Comparison of ENCODE assay signal across 9 mouse cellular contexts in genomic region chr19:7278200-7278906, GRCm38 (mm10). TPM values are rescaled to one million over a fixed set of nuclear protein-coding genes. Genes with fewer than 3 reads are reported as not detected.
DNase-seq lines count a peak whose midpoint lies in the region; ATAC-seq and TF ChIP-seq lines count a peak whose summit lies in the region.
"Had no signal": no experiment of that assay in that cellular context is flagged by ENCODE, and none has a peak within 500 bp of the region (broad histone marks: within the 10 kb centered on the region; RNA-seq: fewer than 3 reads in every experiment).

No protein-coding gene starts in this region.

- H3K27ac ChIP-seq in forebrain, embryonic 12.5 days: peak overlapping the region; percentile 53; the same call in 1 of the 2 replicates
- H3K27ac ChIP-seq in limb, embryonic 14.5 days (replicated peaks; ENCODE audit: low read depth, low read length): no peak overlapping the region; the same call in 1 of the 2 replicates

- WGBS in forebrain, embryonic 12.5 days: 79% methylated on average over 6 of the region's 6 CpGs
- 85% methylated on average over 6 of the region's 6 CpGs for WGBS in limb, embryonic 14.5 days

- TF ChIP-seq POLR2A in limb, embryonic 14.5 days (IDR thresholded peaks at IDR 0.05; ENCODE audit: borderline replicate concordance, extremely low read depth, insufficient read depth, insufficient read length): no peak

- H3K4me3 ChIP-seq in E14TG2a.4 (replicated peaks; ENCODE audit: low read length): peak overlapping the region; percentile 29; the same call in 1 of the 2 replicates
- no peak overlapping the region for H3K4me3 ChIP-seq in forebrain, embryonic 12.5 days (replicated peaks)
- H3K4me3 ChIP-seq in limb, embryonic 14.5 days (replicated peaks; ENCODE audit: low read length): no peak overlapping the region

- no peak overlapping the region for H3K4me2 ChIP-seq in forebrain, embryonic 12.5 days
- no peak overlapping the region for H3K4me2 ChIP-seq in limb, embryonic 14.5 days (replicated peaks; ENCODE audit: low read depth, low read length, severe bottlenecking)

- H3K36me3 ChIP-seq in E14TG2a.4 (ENCODE audit: insufficient read depth, low read length): peaks cover 100% of the 10 kb centered on the region
- peaks cover 90% of the 10 kb centered on the region for H3K36me3 ChIP-seq in forebrain, embryonic 12.5 days (replicated peaks)
- H3K36me3 ChIP-seq in limb, embryonic 14.5 days (ENCODE audit: control insufficient read depth, insufficient read depth, low read length): peaks cover 99% of the 10 kb centered on the region

- peaks cover 98% of the 10 kb centered on the region for H3K4me1 ChIP-seq in E14TG2a.4 (replicated peaks; ENCODE audit: low read depth, low read length)
- H3K4me1 ChIP-seq in forebrain, embryonic 12.5 days: peaks cover 37% of the 10 kb centered on the region
- peaks cover 21% of the 10 kb centered on the region for H3K4me1 ChIP-seq in limb, embryonic 14.5 days (ENCODE audit: control insufficient read depth, insufficient read depth, low read length)

- H3K27me3 ChIP-seq in E14TG2a.4 (ENCODE audit: insufficient read depth, low read length): no peaks in the 10 kb centered on the region
- H3K27me3 ChIP-seq in forebrain, embryonic 12.5 days: no peaks in the 10 kb centered on the region
- H3K27me3 ChIP-seq in limb, embryonic 14.5 days (ENCODE audit: control insufficient read depth, insufficient read depth, low read length): no peaks in the 10 kb centered on the region

- H3K9me3 ChIP-seq in E14TG2a.4 (ENCODE audit: low read length): no peaks in the 10 kb centered on the region
- no peaks in the 10 kb centered on the region for H3K9me3 ChIP-seq in forebrain, embryonic 12.5 days
- H3K9me3 ChIP-seq in limb, embryonic 14.5 days (ENCODE audit: control insufficient read depth, low read length): no peaks in the 10 kb centered on the region

- ATAC-seq in forebrain, embryonic 12.5 days (ENCODE audit: low FRiP score): no peak
- no peak for ATAC-seq in limb, embryonic 14.5 days (ENCODE audit: low FRiP score, low read depth)

- no peak overlapping the region for H3K9ac ChIP-seq in forebrain, embryonic 12.5 days
- H3K9ac ChIP-seq in limb, embryonic 14.5 days (ENCODE audit: low read depth, low read length, severe bottlenecking): 0 out of 2 replicates have a peak overlapping the region, but pooled peaks have one; percentile 16

- peak; percentile 40 for DNase-seq in adrenal gland, postnatal 14 days
- no peak for DNase-seq in adrenal gland, postnatal 4 days (ENCODE audit: low spot score in 2 of 2)
- DNase-seq in limb, embryonic 14.5 days (ENCODE audit: low spot score): no peak
- DNase-seq in kidney, postnatal 25 days: no peak
- no peak for DNase-seq in kidney, postnatal 14 days
- DNase-seq in lung, postnatal 14 days: no peak
- DNase-seq: cerebellum, postnatal 36 days had no signal

- TF ChIP-seq CTCF in E14TG2a.4 (conservative IDR thresholded peaks at IDR 0.05; ENCODE audit: low read length): no peak

RNA-seq across cellular contexts. Expression of gene Rcor2, which starts 11.2 kb away (rescaled TPM):
- total RNA-seq in adrenal gland, postnatal 14 days (2021): 3.4 and 4.1 TPM in 2 replicates
- total RNA-seq in adrenal gland, postnatal 4 days (2021): 10 to 100 TPM; 13.4 to 14.8 TPM
- polyA plus RNA-seq in forebrain, embryonic 12.5 days (2016; fragmentation: Nextera tagmentation; extraction: Ambion mirVana): 88.6 and 89.4 TPM in 2 replicates
- 69.4 and 80.9 TPM in 2 replicates for polyA plus RNA-seq in limb, embryonic 14.5 days (2012; rRNA removed)
- 9.8 and 10.2 TPM in 2 replicates for polyA plus RNA-seq in limb, embryonic 14.5 days (2014; fragmentation: Nextera tagmentation; extraction: Ambion mirVana)

RNA-seq across cellular contexts. Expression of gene Naa40, which starts 37.4 kb away (rescaled TPM):
- 27.9 and 30.6 TPM in 2 replicates for total RNA-seq in adrenal gland, postnatal 14 days (2021)
- 10 to 100 TPM; 47.1 to 48.3 TPM for total RNA-seq in adrenal gland, postnatal 4 days (2021)
- polyA plus RNA-seq in forebrain, embryonic 12.5 days (2016; fragmentation: Nextera tagmentation; extraction: Ambion mirVana): 90.0 and 92.2 TPM in 2 replicates
- polyA plus RNA-seq in limb, embryonic 14.5 days (2012; rRNA removed): 55.9 and 62.8 TPM in 2 replicates
- polyA plus RNA-seq in limb, embryonic 14.5 days (2014; fragmentation: Nextera tagmentation; extraction: Ambion mirVana): 50.1 and 54.1 TPM in 2 replicates
